Mouse (Mus musculus): ENCODE results near the gene Dip2b. TPM values are rescaled to one million over a fixed set of nuclear protein-coding genes. Genes with fewer than 3 reads are reported as not detected.
"Not testable (repeated sequence)": the region's sequence is repeated elsewhere in the genome, so short reads cannot be mapped to it uniquely, and the experiment has no call there.

Gene Dip2b
- polyA plus RNA-seq, 1 experiment from 2014 or later = 3.0 TPM

DNA sequence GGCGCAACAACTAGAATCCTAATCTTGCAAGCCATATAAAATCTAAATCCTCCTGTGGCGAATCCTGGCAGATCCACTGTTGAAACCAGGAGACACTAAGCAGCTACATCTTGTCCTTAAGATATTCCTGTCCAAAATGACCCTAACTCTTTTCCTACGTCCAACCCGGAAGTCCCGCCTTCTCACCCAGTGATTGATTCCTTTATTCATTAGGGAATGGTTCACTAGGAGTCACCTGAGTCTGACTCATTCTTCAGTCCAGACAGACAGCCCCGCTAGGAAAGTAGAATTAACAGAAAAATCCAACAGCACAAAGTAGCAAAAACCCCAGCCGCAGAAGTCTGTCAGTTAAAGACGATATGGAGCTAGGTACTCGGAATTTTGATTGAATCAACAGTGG, 208.8 kb downstream of the Dip2b start:
- Histone ChIP-seq H3K4me2 (ENCODE audit: low read depth, low read length) (no peak overlapping the region), H3K4me3 (ENCODE audit: low read depth, low read length) (no peak overlapping the region), H3K4me1 (ENCODE audit: control insufficient read depth, low read depth, low read length) (no peaks in the 10 kb centered on the region), H3K9ac (ENCODE audit: low read depth, low read length) (no peak overlapping the region), H3K27me3 (ENCODE audit: control insufficient read depth, insufficient read depth, low read depth, low read length) (no peaks in the 10 kb centered on the region), H3K36me3 (ENCODE audit: control insufficient read depth, insufficient read depth) (peaks cover 53% of the 10 kb centered on the region), H3K27ac (ENCODE audit: low read length) (no peak overlapping the region), H3K9me3 (replicated peaks; ENCODE audit: control insufficient read depth, low read length) (no peaks in the 10 kb centered on the region)
- WGBS (ENCODE audit: insufficient replicate concordance) = 87% methylated on average over 9 of the region's 9 CpGs
- ATAC-seq (ENCODE audit: low read depth) = no peak

DNA sequence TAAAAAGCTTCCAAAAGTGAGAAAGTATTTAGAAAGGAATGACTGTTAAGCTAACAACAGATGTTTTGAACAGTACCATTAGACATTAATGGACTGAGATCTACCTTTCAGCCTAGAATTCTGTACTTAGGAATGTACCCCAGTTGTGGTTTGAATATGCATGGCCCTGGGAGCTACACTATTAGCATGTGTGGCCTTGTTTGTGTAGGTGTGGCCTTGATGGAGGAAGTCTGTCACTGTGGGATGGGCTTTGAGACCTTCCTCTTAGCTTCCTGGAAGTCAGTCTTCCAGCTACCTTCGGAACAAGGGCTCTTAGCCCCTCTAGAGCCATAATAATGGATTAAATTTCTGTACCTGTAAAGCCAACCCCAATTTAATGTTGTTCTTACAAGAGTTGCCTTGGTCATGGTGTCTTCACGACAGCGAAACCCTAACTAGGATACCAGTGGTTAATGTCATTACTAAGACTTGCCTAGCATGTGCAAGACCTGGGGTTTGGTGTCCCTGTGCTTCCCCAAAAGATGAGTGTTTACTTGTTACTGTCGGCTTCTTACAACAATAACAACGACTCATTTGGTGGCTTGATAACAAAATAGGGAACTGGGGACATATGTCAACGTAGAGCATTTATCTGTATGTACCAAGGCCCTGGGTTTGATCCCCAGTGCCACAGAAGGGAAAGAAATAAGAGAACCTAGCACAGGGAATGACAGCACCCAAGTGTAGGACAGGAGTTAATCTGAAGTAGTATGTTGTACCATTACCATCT, 210.4 kb downstream of the Dip2b start:
- H3K27ac ChIP-seq (ENCODE audit: low read length) = no peak overlapping the region
- no peaks in the 10 kb centered on the region for H3K27me3 ChIP-seq (ENCODE audit: control insufficient read depth, insufficient read depth, low read depth, low read length)
- H3K9ac ChIP-seq (ENCODE audit: low read depth, low read length) = no peak overlapping the region
- WGBS (ENCODE audit: insufficient replicate concordance) = 70% methylated on average over 6 of the region's 6 CpGs
- no peaks in the 10 kb centered on the region for H3K9me3 ChIP-seq (replicated peaks; ENCODE audit: control insufficient read depth, low read length)
- no peak for ATAC-seq (ENCODE audit: low read depth)
- H3K4me1 ChIP-seq (ENCODE audit: control insufficient read depth, low read depth, low read length) = no peaks in the 10 kb centered on the region
- H3K36me3 ChIP-seq (ENCODE audit: control insufficient read depth, insufficient read depth) = peaks cover 65% of the 10 kb centered on the region
- no peak overlapping the region for H3K4me2 ChIP-seq (ENCODE audit: low read depth, low read length)
- no peak overlapping the region for H3K4me3 ChIP-seq (ENCODE audit: low read depth, low read length)

DNA sequence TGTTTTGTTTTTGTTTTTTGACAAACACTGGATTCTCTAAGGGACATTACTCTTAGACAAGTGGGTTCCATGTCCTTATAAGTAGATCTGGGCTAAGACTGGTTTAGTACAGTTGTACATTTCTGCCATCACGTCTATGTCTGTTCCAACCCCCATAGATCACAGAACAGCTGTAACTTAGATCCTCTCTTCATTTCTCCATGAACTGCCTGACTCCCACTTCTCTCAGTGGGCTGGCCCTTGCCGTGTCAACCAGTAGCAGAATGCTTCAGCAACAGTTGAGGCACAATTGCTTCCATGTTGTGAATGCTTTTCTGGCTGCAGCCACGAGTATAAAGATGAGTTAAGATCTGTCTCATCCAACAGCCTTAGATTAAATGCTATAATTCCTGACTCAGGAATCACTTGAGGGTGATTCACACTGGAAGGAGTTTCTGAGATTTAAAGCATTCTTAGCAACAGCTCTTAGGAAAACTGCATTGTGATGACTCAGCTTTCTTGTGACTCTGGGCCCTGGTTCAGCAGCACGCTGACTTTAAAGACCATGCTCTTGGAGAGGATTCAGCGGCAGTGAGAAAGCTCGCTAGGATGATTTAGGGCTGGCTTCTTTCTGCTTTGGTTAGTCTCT, 212.8 kb downstream of the Dip2b start:
- Histone ChIP-seq H3K9ac (ENCODE audit: low read depth, low read length) (no peak overlapping the region), H3K27ac (ENCODE audit: low read length) (no peak overlapping the region), H3K4me3 (ENCODE audit: low read depth, low read length) (no peak overlapping the region), H3K4me1 (ENCODE audit: control insufficient read depth, low read depth, low read length) (no peaks in the 10 kb centered on the region), H3K9me3 (replicated peaks; ENCODE audit: control insufficient read depth, low read length) (no peaks in the 10 kb centered on the region), H3K4me2 (ENCODE audit: low read depth, low read length) (no peak overlapping the region), H3K36me3 (ENCODE audit: control insufficient read depth, insufficient read depth) (peaks cover 76% of the 10 kb centered on the region), H3K27me3 (ENCODE audit: control insufficient read depth, insufficient read depth, low read depth, low read length) (no peaks in the 10 kb centered on the region)
- no peak for ATAC-seq (ENCODE audit: low read depth)
- WGBS (ENCODE audit: insufficient replicate concordance) = 89% methylated on average over 6 of the region's 6 CpGs

DNA sequence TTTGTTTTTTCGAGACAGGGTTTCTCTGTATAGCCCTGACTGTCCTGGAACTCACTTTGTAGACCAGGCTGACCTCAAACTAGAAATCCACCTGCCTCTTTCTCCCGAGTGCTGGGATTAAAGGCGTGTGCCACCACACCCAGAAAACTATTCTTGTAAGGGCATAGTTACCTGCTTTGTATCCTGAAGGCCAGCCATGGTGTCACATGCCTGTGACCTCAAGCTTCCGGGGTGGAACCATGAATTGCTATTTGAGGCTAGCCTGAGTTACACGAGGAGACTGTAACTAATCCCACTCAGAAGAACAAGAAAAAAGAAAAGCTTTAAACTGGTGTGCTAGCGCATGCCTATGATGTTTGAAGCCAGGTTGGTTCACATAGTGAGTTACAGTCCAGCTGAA, 217.9 kb downstream of the Dip2b start:
- Histone ChIP-seq H3K9me3 (replicated peaks; ENCODE audit: control insufficient read depth, low read length) (no peaks in the 10 kb centered on the region), H3K4me2 (ENCODE audit: low read depth, low read length) (no peak overlapping the region), H3K9ac (ENCODE audit: low read depth, low read length) (no peak overlapping the region), H3K27me3 (ENCODE audit: control insufficient read depth, insufficient read depth, low read depth, low read length) (no peaks in the 10 kb centered on the region), H3K36me3 (ENCODE audit: control insufficient read depth, insufficient read depth) (peaks cover 56% of the 10 kb centered on the region), H3K27ac (ENCODE audit: low read length) (no peak overlapping the region), H3K4me3 (ENCODE audit: low read depth, low read length) (no peak overlapping the region), H3K4me1 (ENCODE audit: control insufficient read depth, low read depth, low read length) (no peaks in the 10 kb centered on the region)
- no peak for ATAC-seq (ENCODE audit: low read depth)
- 78% methylated on average over 6 of the region's 6 CpGs for WGBS (ENCODE audit: insufficient replicate concordance)

DNA sequence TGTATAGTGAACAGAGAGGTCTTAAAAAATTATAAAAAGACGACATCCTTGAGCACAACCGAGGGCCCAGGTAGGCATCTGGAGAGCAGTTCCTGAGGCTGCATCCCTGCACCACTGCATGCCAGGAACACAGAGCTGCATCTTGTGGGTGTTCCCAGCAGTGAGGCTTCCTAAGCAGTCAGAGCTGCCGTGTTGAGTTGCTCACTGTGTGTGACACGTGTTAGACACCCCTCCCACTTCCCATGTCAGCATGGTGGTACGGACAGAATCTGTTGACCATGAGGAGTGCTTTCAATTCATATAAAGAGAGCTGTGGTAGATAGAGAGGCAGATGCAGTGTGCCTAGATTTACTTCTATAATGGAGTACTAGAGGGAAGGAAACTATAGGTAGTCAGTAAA, 218.8 kb downstream of the Dip2b start:
- no peaks in the 10 kb centered on the region for H3K9me3 ChIP-seq (replicated peaks; ENCODE audit: control insufficient read depth, low read length)
- no peaks in the 10 kb centered on the region; the same call in 1 of the 2 replicates for H3K4me1 ChIP-seq (ENCODE audit: control insufficient read depth, low read depth, low read length)
- ATAC-seq (ENCODE audit: low read depth) = no peak
- WGBS (ENCODE audit: insufficient replicate concordance) = 85% methylated on average over 5 of the region's 5 CpGs
- H3K4me2 ChIP-seq (ENCODE audit: low read depth, low read length) = no peak overlapping the region
- H3K36me3 ChIP-seq (ENCODE audit: control insufficient read depth, insufficient read depth) = peaks cover 49% of the 10 kb centered on the region
- no peaks in the 10 kb centered on the region for H3K27me3 ChIP-seq (ENCODE audit: control insufficient read depth, insufficient read depth, low read depth, low read length)
- H3K4me3 ChIP-seq (ENCODE audit: low read depth, low read length) = no peak overlapping the region
- no peak overlapping the region for H3K27ac ChIP-seq (ENCODE audit: low read length)
- no peak overlapping the region for H3K9ac ChIP-seq (ENCODE audit: low read depth, low read length)

DNA sequence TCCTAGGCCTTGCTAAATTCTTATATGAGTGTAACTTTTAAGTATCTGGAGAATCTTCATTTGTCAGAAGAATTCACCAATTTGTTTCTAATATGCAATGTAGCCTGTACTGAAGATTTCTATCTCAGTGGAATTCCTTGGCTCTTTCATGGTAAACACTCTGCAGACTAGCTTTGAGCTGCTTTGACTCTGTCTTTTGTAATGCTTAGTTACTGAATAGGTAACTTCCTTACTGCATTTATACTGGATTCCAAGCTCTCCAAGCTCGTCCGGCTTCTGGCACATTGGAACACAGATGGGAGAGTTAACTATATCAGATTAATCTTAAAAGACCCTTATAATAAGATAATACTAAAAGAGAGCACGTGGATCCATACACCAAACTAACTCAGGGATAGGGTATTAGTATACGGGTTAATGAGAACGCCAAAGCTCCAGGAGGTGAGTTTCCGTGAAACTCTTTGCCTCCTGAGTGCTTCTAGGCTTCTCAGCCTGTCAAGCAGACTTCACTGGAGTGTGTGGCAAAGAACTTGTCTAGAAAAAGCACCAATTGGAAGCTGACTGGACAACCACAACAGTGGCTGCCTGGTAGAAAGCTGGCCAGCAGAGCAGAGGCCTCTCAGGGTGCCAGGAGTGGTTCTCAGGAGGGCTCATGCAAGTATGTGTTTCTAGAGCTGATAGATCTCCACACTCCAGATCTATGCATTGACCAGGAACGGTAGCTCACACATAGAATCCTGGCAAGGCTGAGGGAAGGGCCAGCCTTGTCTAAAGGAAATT, 220.4 kb downstream of the Dip2b start:
- peaks cover 38% of the 10 kb centered on the region for H3K36me3 ChIP-seq (ENCODE audit: control insufficient read depth, insufficient read depth)

DNA sequence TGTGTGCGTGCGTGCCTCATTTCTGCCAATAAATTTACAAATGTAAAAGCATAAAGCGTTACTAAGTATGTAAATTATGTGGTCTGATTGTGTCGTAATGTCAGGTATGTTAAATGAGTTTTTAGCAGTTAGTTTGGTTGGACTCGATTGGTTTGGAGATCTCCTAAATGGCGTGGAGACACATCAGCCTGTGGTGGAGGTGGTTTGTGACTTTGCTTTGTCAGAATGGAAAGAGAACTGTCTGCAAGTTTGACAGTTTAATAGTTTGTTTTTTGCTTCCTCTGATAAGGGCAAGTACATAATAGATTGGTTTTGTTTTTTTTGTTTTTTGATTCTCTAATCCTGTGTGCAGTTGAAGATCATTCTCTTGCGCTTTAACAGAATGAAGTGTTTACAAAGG, 221.9 kb downstream of the Dip2b start:
- not testable (repeated sequence) for ATAC-seq (ENCODE audit: low read depth)

More for the DNA sequence above, 220.4 kb downstream of the Dip2b start:
- Histone ChIP-seq H3K4me3 (ENCODE audit: low read depth, low read length) (no peak overlapping the region), H3K4me2 (ENCODE audit: low read depth, low read length) (no peak overlapping the region), H3K27ac (ENCODE audit: low read length) (no peak overlapping the region), H3K9me3 (replicated peaks; ENCODE audit: control insufficient read depth, low read length) (no peaks in the 10 kb centered on the region), H3K27me3 (ENCODE audit: control insufficient read depth, insufficient read depth, low read depth, low read length) (no peaks in the 10 kb centered on the region), H3K9ac (ENCODE audit: low read depth, low read length) (no peak overlapping the region), H3K4me1 (ENCODE audit: control insufficient read depth, low read depth, low read length) (no peaks in the 10 kb centered on the region; the same call in 1 of the 2 replicates)
- ATAC-seq (ENCODE audit: low read depth) = no peak
- 89% methylated on average over 7 of the region's 7 CpGs for WGBS (ENCODE audit: insufficient replicate concordance)

DNA sequence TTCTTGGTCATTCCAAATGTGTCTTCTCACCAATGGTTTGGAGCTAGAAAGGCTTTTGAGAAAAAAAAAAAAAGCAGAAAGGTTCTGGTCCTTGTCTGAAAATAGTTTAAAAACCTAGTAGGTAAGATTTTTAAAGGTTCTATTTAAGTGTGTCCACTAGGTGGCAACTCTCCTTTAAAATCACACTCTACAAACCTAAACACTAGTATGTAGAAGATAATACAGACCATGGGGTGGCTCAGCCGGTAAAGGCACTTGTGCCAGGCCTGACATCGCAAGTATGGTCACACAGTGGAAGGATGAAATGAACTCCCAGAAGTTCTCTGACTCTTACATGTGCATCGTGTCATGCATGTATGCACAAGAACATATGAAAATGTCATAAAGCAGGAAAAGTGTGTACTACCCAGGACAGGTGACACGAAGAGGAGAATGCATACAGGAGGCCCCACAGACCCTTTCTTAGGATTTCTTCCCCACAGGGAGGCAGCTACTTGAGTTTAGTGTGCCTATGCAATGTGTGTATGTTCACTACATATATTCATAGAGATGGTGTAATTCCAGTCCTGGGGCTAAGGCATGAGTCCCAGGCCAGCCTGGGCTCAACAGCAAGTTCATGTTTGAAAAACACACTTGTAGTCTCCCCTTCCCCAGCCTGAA, 224.9 kb downstream of the Dip2b start:
- no peaks in the 10 kb centered on the region; the same call in none of the 2 replicates for H3K36me3 ChIP-seq (ENCODE audit: control insufficient read depth, insufficient read depth)
- no peak overlapping the region for H3K4me3 ChIP-seq (ENCODE audit: low read depth, low read length)
- H3K4me2 ChIP-seq (ENCODE audit: low read depth, low read length) = no peak overlapping the region
- no peaks in the 10 kb centered on the region; the same call in 1 of the 2 replicates for H3K4me1 ChIP-seq (ENCODE audit: control insufficient read depth, low read depth, low read length)
- no peaks in the 10 kb centered on the region for H3K27me3 ChIP-seq (ENCODE audit: control insufficient read depth, insufficient read depth, low read depth, low read length)
- no peaks in the 10 kb centered on the region for H3K9me3 ChIP-seq (replicated peaks; ENCODE audit: control insufficient read depth, low read length)
- no peak overlapping the region for H3K27ac ChIP-seq (ENCODE audit: low read length)
- no peak overlapping the region for H3K9ac ChIP-seq (ENCODE audit: low read depth, low read length)
- ATAC-seq (ENCODE audit: low read depth) = no peak
- WGBS (ENCODE audit: insufficient replicate concordance) = 41% methylated on average over 4 of the region's 4 CpGs

More for the DNA sequence above, 221.9 kb downstream of the Dip2b start:
- H3K4me3 ChIP-seq (ENCODE audit: low read depth, low read length); H3K9ac ChIP-seq (ENCODE audit: low read depth, low read length); H3K27me3 ChIP-seq (ENCODE audit: control insufficient read depth, insufficient read depth, low read depth, low read length); H3K4me2 ChIP-seq (ENCODE audit: low read depth, low read length); H3K4me1 ChIP-seq (ENCODE audit: control insufficient read depth, low read depth, low read length); H3K27ac ChIP-seq (ENCODE audit: low read length); H3K9me3 ChIP-seq (replicated peaks; ENCODE audit: control insufficient read depth, low read length): not testable (repeated sequence)
- peaks cover 24% of the 10 kb centered on the region for H3K36me3 ChIP-seq (ENCODE audit: control insufficient read depth, insufficient read depth)
- WGBS (ENCODE audit: insufficient replicate concordance) = 76% methylated on average over 6 of the region's 7 CpGs
